Mouse (Mus musculus): ENCODE measurements at regions not wholly inside any gene's neighbourhood (a gene's known extent, or its start where the extent isn't known, plus 50 kb on each side); places are given as distances from the start of the nearest gene placed in this dataset.

DNA sequence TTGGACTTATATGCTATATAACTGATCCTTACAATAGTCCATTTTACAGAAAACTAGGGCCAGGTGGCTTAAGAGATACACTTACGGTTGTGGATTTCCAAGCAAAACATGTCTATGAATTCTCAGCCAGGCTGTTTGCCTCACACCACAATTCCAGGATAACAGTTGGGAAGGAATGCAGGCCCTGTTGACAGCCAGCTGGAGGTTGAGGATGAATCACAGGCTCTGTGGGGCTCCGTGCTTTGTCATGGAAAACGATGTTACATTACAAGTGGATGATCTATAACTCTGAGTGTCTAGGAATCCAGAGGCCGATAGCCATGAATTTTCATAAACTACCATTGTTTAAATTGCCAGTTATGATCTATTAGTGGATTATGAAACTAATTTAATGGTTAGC, 221.9 kb upstream of the Gm6657 start:
- no peak overlapping the region for H3ac ChIP-seq (ENCODE audit: control insufficient read depth, insufficient read length, low read depth)
- no peak overlapping the region for H3K4me3 ChIP-seq (ENCODE audit: insufficient read depth, poor library complexity, severe bottlenecking)
- no peaks in the 10 kb centered on the region for H3K36me3 ChIP-seq (ENCODE audit: control insufficient read depth, insufficient read depth)
- no peak for TF ChIP-seq MAX (IDR thresholded peaks at IDR 0.05)
- no peak for TF ChIP-seq CEBPB (IDR thresholded peaks at IDR 0.05; ENCODE audit: low read depth)
- TF ChIP-seq MYOD1 (IDR thresholded peaks at IDR 0.05; ENCODE audit: control insufficient read depth, insufficient read length, low read depth), result no peak
- TF ChIP-seq USF1 (IDR thresholded peaks at IDR 0.05; ENCODE audit: low read depth), result no peak
- TF ChIP-seq MYOG (IDR thresholded peaks at IDR 0.05; ENCODE audit: control insufficient read depth, extremely low read depth, insufficient read length), result no peak
- TF ChIP-seq CTCF (IDR thresholded peaks at IDR 0.05; ENCODE audit: control insufficient read depth, insufficient read depth, insufficient read length), result no peak
- TF ChIP-seq FOSL1 (IDR thresholded peaks at IDR 0.05; ENCODE audit: insufficient read depth, low read length, poor library complexity, severe bottlenecking), result no peak
- H3K27me3 ChIP-seq (ENCODE audit: control insufficient read depth, insufficient read depth, insufficient read length), result no peaks in the 10 kb centered on the region
- no peaks in the 10 kb centered on the region for H3K79me3 ChIP-seq (ENCODE audit: low read depth)
- H3K79me2 ChIP-seq (ENCODE audit: control insufficient read depth, insufficient read depth), result no peaks in the 10 kb centered on the region

GRCm38 (mm10) chr12:77976952-77977351, 217.1 kb upstream of the Gm6657 start:
- Histone ChIP-seq H3ac (ENCODE audit: control insufficient read depth, insufficient read length, low read depth) (no peak overlapping the region), H3K79me2 (ENCODE audit: control insufficient read depth, insufficient read depth) (no peaks in the 10 kb centered on the region), H3K27me3 (ENCODE audit: control insufficient read depth, insufficient read depth, insufficient read length) (no peaks in the 10 kb centered on the region), H3K36me3 (ENCODE audit: control insufficient read depth, insufficient read depth) (no peaks in the 10 kb centered on the region), H3K4me3 (ENCODE audit: insufficient read depth, poor library complexity, severe bottlenecking) (no peak overlapping the region), H3K79me3 (ENCODE audit: low read depth) (no peaks in the 10 kb centered on the region)
- no peak for TF ChIP-seq USF1 (IDR thresholded peaks at IDR 0.05; ENCODE audit: low read depth)
- TF ChIP-seq MAX (IDR thresholded peaks at IDR 0.05), result no peak
- no peak for TF ChIP-seq MYOG (IDR thresholded peaks at IDR 0.05; ENCODE audit: control insufficient read depth, extremely low read depth, insufficient read length)
- TF ChIP-seq CEBPB (IDR thresholded peaks at IDR 0.05; ENCODE audit: low read depth), result no peak
- TF ChIP-seq MYOD1 (IDR thresholded peaks at IDR 0.05; ENCODE audit: control insufficient read depth, insufficient read length, low read depth), result no peak
- TF ChIP-seq FOSL1 (IDR thresholded peaks at IDR 0.05; ENCODE audit: insufficient read depth, low read length, poor library complexity, severe bottlenecking), result no peak
- no peak for TF ChIP-seq CTCF (IDR thresholded peaks at IDR 0.05; ENCODE audit: control insufficient read depth, insufficient read depth, insufficient read length)

GRCm38 (mm10) chr12:77986738-77987137, 207.3 kb upstream of the Gm6657 start:
- Histone ChIP-seq H3K27me3 (ENCODE audit: control insufficient read depth, insufficient read depth, insufficient read length) (no peaks in the 10 kb centered on the region), H3K79me2 (ENCODE audit: control insufficient read depth, insufficient read depth) (no peaks in the 10 kb centered on the region), H3K79me3 (ENCODE audit: low read depth) (no peaks in the 10 kb centered on the region), H3K36me3 (ENCODE audit: control insufficient read depth, insufficient read depth) (no peaks in the 10 kb centered on the region), H3K4me3 (ENCODE audit: insufficient read depth, poor library complexity, severe bottlenecking) (no peak overlapping the region), H3ac (ENCODE audit: control insufficient read depth, insufficient read length, low read depth) (no peak overlapping the region)
- TF ChIP-seq FOSL1 (IDR thresholded peaks at IDR 0.05; ENCODE audit: insufficient read depth, low read length, poor library complexity, severe bottlenecking) (no peak), MYOD1 (IDR thresholded peaks at IDR 0.05; ENCODE audit: control insufficient read depth, insufficient read length, low read depth) (no peak), MYOG (IDR thresholded peaks at IDR 0.05; ENCODE audit: control insufficient read depth, extremely low read depth, insufficient read length) (no peak), MAX (IDR thresholded peaks at IDR 0.05) (no peak), CTCF (IDR thresholded peaks at IDR 0.05; ENCODE audit: control insufficient read depth, insufficient read depth, insufficient read length) (no peak), CEBPB (IDR thresholded peaks at IDR 0.05; ENCODE audit: low read depth) (no peak), USF1 (IDR thresholded peaks at IDR 0.05; ENCODE audit: low read depth) (no peak)

DNA sequence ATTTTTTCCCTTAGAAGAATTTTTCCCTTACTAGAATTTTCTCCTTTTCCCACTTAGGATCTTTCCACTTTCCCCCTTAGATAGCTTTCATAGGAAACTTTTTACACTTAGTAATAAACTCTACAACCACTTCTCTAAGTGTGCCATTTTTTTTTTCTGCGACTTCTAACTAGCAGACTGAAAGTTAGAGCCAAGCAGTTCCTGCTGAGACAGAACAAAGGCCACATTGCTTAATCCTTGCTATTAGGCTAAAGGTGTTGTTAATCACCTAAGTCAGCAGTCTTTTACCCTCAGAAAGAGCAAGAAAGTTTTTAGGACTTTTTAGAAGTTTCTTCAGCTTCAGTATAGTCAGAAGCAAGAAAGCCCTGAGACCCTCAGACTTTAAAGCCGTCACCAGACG, 204.3 kb upstream of the Gm6657 start:
- Histone ChIP-seq H3K4me3 (ENCODE audit: insufficient read depth, poor library complexity, severe bottlenecking) (no peak overlapping the region), H3K79me3 (ENCODE audit: low read depth) (no peaks in the 10 kb centered on the region), H3K36me3 (ENCODE audit: control insufficient read depth, insufficient read depth) (no peaks in the 10 kb centered on the region), H3K27me3 (ENCODE audit: control insufficient read depth, insufficient read depth, insufficient read length) (no peaks in the 10 kb centered on the region), H3K79me2 (ENCODE audit: control insufficient read depth, insufficient read depth) (no peaks in the 10 kb centered on the region), H3ac (ENCODE audit: control insufficient read depth, insufficient read length, low read depth) (no peak overlapping the region)
- no peak for TF ChIP-seq MYOG (IDR thresholded peaks at IDR 0.05; ENCODE audit: control insufficient read depth, extremely low read depth, insufficient read length)
- no peak for TF ChIP-seq USF1 (IDR thresholded peaks at IDR 0.05; ENCODE audit: low read depth)
- no peak for TF ChIP-seq MYOD1 (IDR thresholded peaks at IDR 0.05; ENCODE audit: control insufficient read depth, insufficient read length, low read depth)

GRCm38 (mm10) chr12:77991627-77992026, 202.4 kb upstream of the Gm6657 start:
- H3K79me3 ChIP-seq (ENCODE audit: low read depth), result no peaks in the 10 kb centered on the region
- no peaks in the 10 kb centered on the region for H3K79me2 ChIP-seq (ENCODE audit: control insufficient read depth, insufficient read depth)
- no peaks in the 10 kb centered on the region for H3K27me3 ChIP-seq (ENCODE audit: control insufficient read depth, insufficient read depth, insufficient read length)
- TF ChIP-seq MYOD1 (IDR thresholded peaks at IDR 0.05; ENCODE audit: control insufficient read depth, insufficient read length, low read depth), result no peak
- TF ChIP-seq FOSL1 (IDR thresholded peaks at IDR 0.05; ENCODE audit: insufficient read depth, low read length, poor library complexity, severe bottlenecking), result no peak
- TF ChIP-seq USF1 (IDR thresholded peaks at IDR 0.05; ENCODE audit: low read depth), result no peak
- no peak for TF ChIP-seq CEBPB (IDR thresholded peaks at IDR 0.05; ENCODE audit: low read depth)
- no peak overlapping the region for H3ac ChIP-seq (ENCODE audit: control insufficient read depth, insufficient read length, low read depth)
- no peak overlapping the region for H3K4me3 ChIP-seq (ENCODE audit: insufficient read depth, poor library complexity, severe bottlenecking)
- H3K36me3 ChIP-seq (ENCODE audit: control insufficient read depth, insufficient read depth), result no peaks in the 10 kb centered on the region

DNA sequence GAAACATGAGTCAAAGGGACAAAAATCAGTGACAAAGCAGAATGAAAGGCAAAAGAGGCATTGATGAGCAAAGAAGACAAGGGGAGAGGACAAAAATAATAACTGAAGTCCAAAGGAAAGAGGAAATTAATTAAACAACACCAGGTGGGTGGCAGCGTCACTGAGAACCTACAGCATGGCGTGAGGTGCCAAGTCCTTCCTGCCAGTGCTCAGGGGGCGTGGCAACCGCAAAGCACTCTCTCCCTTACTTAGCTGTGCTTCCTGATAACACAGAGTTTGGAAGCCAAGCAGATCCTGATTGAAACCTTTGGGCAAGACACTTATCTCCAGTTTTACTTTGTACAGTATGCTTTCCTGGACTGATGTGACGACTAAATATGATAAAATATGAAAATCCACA, 199.9 kb upstream of the Gm6657 start:
- H3K27me3 ChIP-seq (ENCODE audit: control insufficient read depth, insufficient read depth, insufficient read length), result no peaks in the 10 kb centered on the region
- H3K36me3 ChIP-seq (ENCODE audit: control insufficient read depth, insufficient read depth), result no peaks in the 10 kb centered on the region
- H3K79me2 ChIP-seq (ENCODE audit: control insufficient read depth, insufficient read depth), result no peaks in the 10 kb centered on the region
- H3ac ChIP-seq (ENCODE audit: control insufficient read depth, insufficient read length, low read depth), result no peak overlapping the region
- no peak for TF ChIP-seq FOSL1 (IDR thresholded peaks at IDR 0.05; ENCODE audit: insufficient read depth, low read length, poor library complexity, severe bottlenecking)
- TF ChIP-seq CEBPB (IDR thresholded peaks at IDR 0.05; ENCODE audit: low read depth), result no peak
- TF ChIP-seq USF1 (IDR thresholded peaks at IDR 0.05; ENCODE audit: low read depth), result no peak
- no peak for TF ChIP-seq MYOD1 (IDR thresholded peaks at IDR 0.05; ENCODE audit: control insufficient read depth, insufficient read length, low read depth)
- TF ChIP-seq CTCF (IDR thresholded peaks at IDR 0.05; ENCODE audit: control insufficient read depth, insufficient read depth, insufficient read length), result no peak
- no peak for TF ChIP-seq MAX (IDR thresholded peaks at IDR 0.05)
- no peak for TF ChIP-seq MYOG (IDR thresholded peaks at IDR 0.05; ENCODE audit: control insufficient read depth, extremely low read depth, insufficient read length)
- no peak overlapping the region for H3K4me3 ChIP-seq (ENCODE audit: insufficient read depth, poor library complexity, severe bottlenecking)
- no peaks in the 10 kb centered on the region for H3K79me3 ChIP-seq (ENCODE audit: low read depth)
